Mouse (Mus musculus) macrophage (primary cell): Measurements from ENCODE around the gene Patj. TPM values are rescaled to one million over a fixed set of nuclear protein-coding genes. Genes with fewer than 3 reads are reported as not detected.
"Not testable (repeated sequence)": the region's sequence is repeated elsewhere in the genome, so short reads cannot be mapped to it uniquely, and the experiment has no call there.

Experiments used
- H3K27ac ChIP-seq: fragments of 350-480 bp; formaldehyde crosslinking; 2 replicates; pipeline ENCODE4 v1.9.0; 2021
- H3K36me3 ChIP-seq: fragments of 350-480 bp; formaldehyde crosslinking; 2 replicates; pipeline ENCODE4 v1.9.0; 2021; ENCODE audit errors: inconsistent target
- H3K4me3 ChIP-seq: fragments of 350-480 bp; formaldehyde crosslinking; 2 replicates; pipeline ENCODE4 v1.9.0; 2021; ENCODE audit errors: inconsistent target
- H3K79me2 ChIP-seq: fragments of 350-480 bp; formaldehyde crosslinking; 2 replicates; pipeline ENCODE4 v1.9.0; 2021; ENCODE audit errors: inconsistent target
- WGBS: methylation state at CpG from one replicate; pipeline ENCODE4 v1.1.7; 2026; ENCODE audit warnings: inconsistent platforms; ENCODE audit not compliant: missing documents; 5-methylcytosine and 5-hydroxymethylcytosine counted together
- polyA plus RNA-seq: library from polyadenylated mRNA; stranded (reverse); fragments of 250-400 nt; gene quantifications from 3 replicates; pipeline ENCODE4 v1.2.4, GENCODE M21; 2018; ENCODE audit warnings: inconsistent platforms

The Patj gene
- polyA plus RNA-seq, 1 experiment from 2014 or later = 0.39 TPM

- no peak overlapping the region for H3K4me3 ChIP-seq
- no peaks in the 10 kb centered on the region for H3K79me2 ChIP-seq
- WGBS = 96% methylated on average over 17 of the region's 17 CpGs
- no peaks in the 10 kb centered on the region for H3K36me3 ChIP-seq
- H3K27ac ChIP-seq = no peak overlapping the region
Observed at GRCm38 (mm10) chr4:98717735-98718546, 322.4 kb downstream of the Patj start.

- 92% methylated on average over 10 of the region's 10 CpGs for WGBS
Observed at GRCm38 (mm10) chr4:98718547-98718917, 322.9 kb downstream of the Patj start.

GRCm38 (mm10) chr4:98722454-98722853 is 326.9 kb downstream of the Patj start:
- 18% methylated on average over 8 of the region's 8 CpGs for WGBS

More at GRCm38 (mm10) chr4:98718547-98718917, 322.9 kb downstream of the Patj start:
- H3K79me2 ChIP-seq = no peaks in the 10 kb centered on the region
- no peaks in the 10 kb centered on the region for H3K36me3 ChIP-seq
- H3K27ac ChIP-seq = no peak overlapping the region
- no peak overlapping the region for H3K4me3 ChIP-seq

GRCm38 (mm10) chr4:98724682-98725081 is 329.1 kb downstream of the Patj start:
- not testable (repeated sequence) for H3K79me2 ChIP-seq, H3K27ac ChIP-seq, H3K4me3 ChIP-seq, H3K36me3 ChIP-seq
- 89% methylated on average over 1 of the region's 1 CpGs for WGBS

More at GRCm38 (mm10) chr4:98722454-98722853, 326.9 kb downstream of the Patj start:
- Histone ChIP-seq H3K36me3 (no peaks in the 10 kb centered on the region), H3K79me2 (no peaks in the 10 kb centered on the region), H3K27ac (no peak overlapping the region), H3K4me3 (no peak overlapping the region)

- H3K36me3 ChIP-seq = no peaks in the 10 kb centered on the region
- H3K4me3 ChIP-seq = no peak overlapping the region
- 45% methylated on average over 4 of the region's 4 CpGs for WGBS
- H3K79me2 ChIP-seq = no peaks in the 10 kb centered on the region
- H3K27ac ChIP-seq = no peak overlapping the region
Observed at GRCm38 (mm10) chr4:98725439-98725838, 329.9 kb downstream of the Patj start.

- H3K27ac ChIP-seq = no peak within 1 kb of the TSS
- 7% methylated on average over 29 of the region's 29 CpGs for WGBS
- H3K4me3 ChIP-seq = no peak within 1 kb of the TSS
- no peaks in the 10 kb centered on the region for H3K36me3 ChIP-seq
- H3K79me2 ChIP-seq = no peaks in the 10 kb centered on the region
Observed at GRCm38 (mm10) chr4:98726590-98727237, 331.1 kb downstream of the Patj start, which contains the start of gene L1td1. Gene L1td1, plus strand, starts transcription at chr4:98726734.

- Histone ChIP-seq H3K36me3 (no peaks in the 10 kb centered on the region), H3K79me2 (no peaks in the 10 kb centered on the region), H3K27ac (no peak overlapping the region), H3K4me3 (no peak overlapping the region)
- WGBS = 4% methylated on average over 20 of the region's 21 CpGs
Observed at GRCm38 (mm10) chr4:98727295-98727958, 331.8 kb downstream of the Patj start.

GRCm38 (mm10) chr4:98727959-98728347 is 332.4 kb downstream of the Patj start:
- H3K4me3 ChIP-seq = no peak overlapping the region
- H3K79me2 ChIP-seq = no peaks in the 10 kb centered on the region
- 7% methylated on average over 10 of the region's 10 CpGs for WGBS
- H3K36me3 ChIP-seq = no peaks in the 10 kb centered on the region
- no peak overlapping the region for H3K27ac ChIP-seq

GRCm38 (mm10) chr4:98728716-98729115 is 333.1 kb downstream of the Patj start:
- Histone ChIP-seq H3K79me2 (no peaks in the 10 kb centered on the region), H3K27ac (no peak overlapping the region), H3K4me3 (no peak overlapping the region), H3K36me3 (no peaks in the 10 kb centered on the region)
- WGBS = 68% methylated on average over 7 of the region's 7 CpGs

GRCm38 (mm10) chr4:98733660-98734059 is 338.1 kb downstream of the Patj start:
- 92% methylated on average over 14 of the region's 16 CpGs for WGBS
- no peak overlapping the region for H3K27ac ChIP-seq
- no peaks in the 10 kb centered on the region for H3K79me2 ChIP-seq
- H3K36me3 ChIP-seq = no peaks in the 10 kb centered on the region
- no peak overlapping the region for H3K4me3 ChIP-seq

- Histone ChIP-seq H3K36me3 (no peaks in the 10 kb centered on the region), H3K27ac (no peak overlapping the region), H3K4me3 (no peak overlapping the region), H3K79me2 (no peaks in the 10 kb centered on the region)
- 32% methylated on average over 2 of the region's 2 CpGs for WGBS
Observed at GRCm38 (mm10) chr4:98739753-98740152, 344.2 kb downstream of the Patj start.

GRCm38 (mm10) chr4:98743209-98743905 is 347.8 kb downstream of the Patj start:
- no peaks in the 10 kb centered on the region for H3K79me2 ChIP-seq
- 89% methylated on average over 3 of the region's 3 CpGs for WGBS
- no peaks in the 10 kb centered on the region for H3K36me3 ChIP-seq
- H3K27ac ChIP-seq = no peak overlapping the region
- no peak overlapping the region for H3K4me3 ChIP-seq

GRCm38 (mm10) chr4:98743906-98744210 is 348.3 kb downstream of the Patj start:
- Histone ChIP-seq H3K27ac (no peak overlapping the region), H3K36me3 (no peaks in the 10 kb centered on the region), H3K79me2 (no peaks in the 10 kb centered on the region), H3K4me3 (no peak overlapping the region)
- WGBS = 55% methylated on average over 7 of the region's 7 CpGs

GRCm38 (mm10) chr4:98754456-98754855 is 358.9 kb downstream of the Patj start:
- 90% methylated on average over 4 of the region's 4 CpGs for WGBS
- Histone ChIP-seq H3K36me3 (no peaks in the 10 kb centered on the region), H3K4me3 (no peak overlapping the region), H3K27ac (no peak overlapping the region), H3K79me2 (no peaks in the 10 kb centered on the region)
